Mouse (Mus musculus) kidney, adult 8-10 months (tissue): ENCODE data around the gene Sh3bgrl2.

ENCODE experiments used
- DNase-seq, 2 experiments: peaks; one replicate each; pipeline ENCODE4 v3.0.0; 2022

Gene Sh3bgrl2

DNA sequence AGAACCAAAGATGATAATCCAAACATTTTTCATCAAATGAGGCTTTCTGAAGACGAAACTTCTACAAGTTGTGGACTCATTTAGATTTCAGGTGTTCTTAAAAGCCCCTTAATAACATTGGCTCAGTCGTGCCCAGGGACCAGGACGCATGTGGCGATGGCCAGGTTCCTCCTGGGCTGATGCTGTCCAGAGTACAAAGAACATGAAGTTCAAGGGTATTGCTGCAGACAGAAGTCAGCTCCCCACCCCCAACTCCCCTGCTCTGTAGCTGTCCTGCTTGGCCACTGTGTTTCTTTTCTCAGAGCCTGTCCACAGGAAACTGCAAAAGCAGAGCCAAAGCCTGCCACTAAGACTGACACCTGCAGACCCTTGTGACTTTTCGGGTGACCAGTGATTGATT is 45.7 kb downstream of the Sh3bgrl2 start:
- no peak for DNase-seq

DNA sequence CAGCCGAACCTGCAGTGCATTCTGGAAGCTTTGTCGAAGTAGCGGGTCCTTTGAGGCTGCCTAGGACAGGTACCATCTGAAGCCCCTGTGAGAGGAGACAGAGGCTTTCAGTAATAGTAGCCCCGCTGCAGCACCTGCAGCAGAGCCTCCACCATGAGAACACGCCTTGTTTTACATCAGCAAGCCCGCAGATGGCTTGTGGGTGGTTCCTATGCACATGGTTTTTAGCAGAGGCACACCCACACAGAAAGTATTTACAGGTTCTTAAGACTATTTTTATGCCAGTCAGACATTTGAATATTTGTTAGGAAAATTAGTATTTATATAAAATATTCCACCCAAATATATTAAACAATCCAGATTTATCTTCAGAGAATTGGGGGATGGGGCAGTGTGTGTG is 48.0 kb downstream of the Sh3bgrl2 start:
- no peak for DNase-seq

DNA sequence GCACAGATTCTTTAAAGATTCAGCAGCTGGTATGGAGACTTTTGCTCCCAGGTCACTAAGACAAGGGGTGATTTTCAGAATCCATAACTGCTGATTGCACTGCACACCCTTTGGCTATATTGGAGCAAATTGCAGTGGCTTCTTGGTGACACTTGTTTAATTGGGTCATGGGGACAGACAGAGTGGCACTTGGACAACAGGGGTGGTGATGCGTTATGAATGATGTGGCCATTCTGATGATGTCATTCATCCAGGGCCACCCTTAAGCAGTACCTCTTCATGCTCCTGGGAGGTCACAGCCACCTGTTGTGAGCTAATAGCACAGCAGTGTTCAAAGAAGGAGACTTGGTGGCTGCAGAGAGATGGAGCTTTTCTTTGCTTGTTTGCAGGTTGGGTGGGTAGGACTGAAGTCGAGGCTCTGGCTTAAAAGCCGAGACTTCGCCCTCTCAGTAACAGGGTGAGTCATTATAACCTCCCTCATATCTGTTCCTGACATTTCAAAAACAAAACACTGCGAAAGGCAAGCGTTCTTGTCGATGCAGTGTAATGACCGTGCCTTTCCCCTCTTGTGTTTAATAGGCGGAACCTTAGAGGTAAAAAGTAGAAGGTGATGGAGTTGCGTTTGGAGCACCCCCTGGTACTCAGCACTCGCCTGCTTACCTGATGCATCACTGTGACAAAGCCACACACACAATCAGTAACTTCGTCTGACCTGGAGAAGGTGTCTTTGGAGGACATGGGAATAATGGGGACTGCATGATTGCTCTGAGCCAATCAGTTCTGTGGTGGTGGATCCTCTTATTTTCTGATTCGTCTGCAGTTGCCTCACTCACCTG is 48.7 kb downstream of the Sh3bgrl2 start:
- DNase-seq, result no peak

DNA sequence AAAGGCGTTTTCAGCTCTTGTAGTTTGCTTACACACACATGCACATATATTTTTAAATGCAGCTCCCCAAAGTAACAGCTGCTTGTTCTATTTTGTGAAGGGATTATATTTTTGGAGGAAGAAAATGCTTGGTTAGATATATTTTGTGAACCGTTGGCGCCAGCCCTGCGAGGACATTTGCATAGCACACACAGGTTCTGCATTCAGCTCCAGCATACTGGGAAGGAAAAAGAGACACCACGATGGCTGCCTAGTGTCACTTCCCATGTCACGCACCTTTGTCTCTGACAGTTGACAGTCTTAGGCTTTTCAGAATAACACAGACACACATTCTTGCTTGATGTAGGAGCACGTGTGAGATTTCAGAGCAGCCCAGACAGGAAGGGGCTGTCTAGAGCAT is 49.9 kb downstream of the Sh3bgrl2 start:
- no peak for DNase-seq

GRCm38 (mm10) chr9:83599505-83599904 is 51.4 kb downstream of the Sh3bgrl2 start:
- DNase-seq, result no peak

DNA sequence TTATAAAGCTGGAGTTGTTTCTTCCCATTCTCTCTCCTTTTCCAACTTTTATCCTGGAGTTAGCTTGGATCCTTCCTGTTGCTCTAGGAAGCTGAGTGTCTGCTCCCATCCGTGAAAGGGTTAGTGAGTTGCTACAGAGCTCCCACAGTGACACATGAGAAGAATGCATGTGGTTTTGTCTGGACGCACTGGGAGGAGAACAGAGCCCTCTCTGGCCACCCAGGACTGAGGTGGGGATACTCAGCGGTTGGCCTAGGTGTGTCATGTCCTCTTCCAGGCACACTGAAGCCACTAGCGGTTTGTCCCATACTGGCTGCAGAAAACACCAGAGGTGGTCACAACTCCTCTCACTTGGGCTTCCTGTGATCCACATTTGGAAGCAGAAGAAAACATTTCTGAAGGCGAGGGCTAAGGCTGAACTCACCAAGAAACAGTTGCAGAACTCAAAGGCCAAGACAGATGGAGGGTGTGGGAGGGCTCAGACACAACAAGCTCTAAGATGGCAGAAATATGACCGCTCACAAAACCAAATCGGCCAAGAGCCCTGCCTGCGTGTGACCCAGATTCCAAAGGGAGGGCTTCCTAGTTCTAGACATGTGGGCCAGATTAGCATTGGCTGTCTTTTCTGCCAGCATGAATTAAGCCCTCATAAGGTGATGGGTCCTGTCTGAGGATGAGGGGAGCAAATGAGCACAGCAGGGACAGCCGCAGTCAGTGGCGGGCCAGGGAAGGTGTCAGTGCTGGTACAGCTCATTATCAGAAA is 52.3 kb downstream of the Sh3bgrl2 start:
- no peak for DNase-seq

GRCm38 (mm10) chr9:83602176-83602770 is 54.1 kb downstream of the Sh3bgrl2 start:
- no peak for DNase-seq

- DNase-seq, result no peak
Measured at GRCm38 (mm10) chr9:83603159-83603558, 55.0 kb downstream of the Sh3bgrl2 start.

DNA sequence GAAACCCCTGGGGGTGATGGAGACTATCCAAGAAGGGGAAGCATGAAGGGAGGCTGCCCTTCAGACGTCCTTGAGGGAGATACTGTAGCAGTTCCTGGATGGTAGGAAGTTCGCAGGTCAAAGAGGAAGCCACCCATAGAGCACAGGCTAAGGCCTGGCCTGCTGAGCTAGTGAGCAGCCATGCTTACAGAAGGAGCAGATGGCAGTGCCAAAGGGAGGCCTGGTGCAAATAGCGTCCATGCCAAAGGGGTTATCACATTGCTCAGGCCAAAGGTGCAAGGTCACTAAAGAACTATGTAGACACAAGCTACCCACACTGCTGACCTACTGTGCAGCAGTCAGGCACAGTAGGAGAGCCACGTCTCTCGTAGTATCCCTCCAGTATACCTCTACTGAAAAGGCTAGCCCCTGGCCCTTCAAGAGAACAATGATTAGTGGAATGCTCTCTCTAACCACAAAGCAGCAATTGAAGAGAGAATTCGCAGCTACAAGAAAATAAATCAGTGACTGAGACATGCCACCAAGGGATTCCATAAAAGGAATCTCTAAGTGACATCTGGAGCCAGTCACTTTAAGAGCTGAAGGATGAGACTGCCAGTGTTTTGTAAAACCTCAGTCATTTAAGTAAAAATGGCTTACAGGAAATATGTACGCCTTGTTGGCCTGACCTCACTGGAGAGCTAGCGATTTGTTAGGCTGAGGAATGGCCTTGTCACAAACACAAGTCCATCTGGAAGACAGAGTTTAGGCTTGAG is 57.9 kb downstream of the Sh3bgrl2 start:
- DNase-seq, result no peak

DNA sequence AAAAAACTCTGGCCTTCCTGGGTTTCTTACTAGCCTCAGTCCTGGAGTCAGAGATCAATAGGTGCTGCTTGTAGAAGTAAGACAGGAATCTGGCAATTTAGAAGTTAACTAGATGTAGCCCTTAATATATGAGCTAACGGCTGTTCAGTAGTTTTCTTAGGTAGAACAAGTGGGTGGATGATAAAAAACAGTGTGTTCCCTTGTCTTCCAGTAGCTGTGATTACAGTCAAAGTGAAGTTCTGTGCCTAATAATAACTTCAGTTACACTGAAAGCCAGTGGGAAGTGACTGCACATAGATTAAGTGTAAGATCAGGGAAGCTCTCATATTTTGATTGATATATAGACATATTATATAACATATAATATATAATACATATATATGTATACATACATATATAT is 60.0 kb downstream of the Sh3bgrl2 start:
- no peak for DNase-seq

DNA sequence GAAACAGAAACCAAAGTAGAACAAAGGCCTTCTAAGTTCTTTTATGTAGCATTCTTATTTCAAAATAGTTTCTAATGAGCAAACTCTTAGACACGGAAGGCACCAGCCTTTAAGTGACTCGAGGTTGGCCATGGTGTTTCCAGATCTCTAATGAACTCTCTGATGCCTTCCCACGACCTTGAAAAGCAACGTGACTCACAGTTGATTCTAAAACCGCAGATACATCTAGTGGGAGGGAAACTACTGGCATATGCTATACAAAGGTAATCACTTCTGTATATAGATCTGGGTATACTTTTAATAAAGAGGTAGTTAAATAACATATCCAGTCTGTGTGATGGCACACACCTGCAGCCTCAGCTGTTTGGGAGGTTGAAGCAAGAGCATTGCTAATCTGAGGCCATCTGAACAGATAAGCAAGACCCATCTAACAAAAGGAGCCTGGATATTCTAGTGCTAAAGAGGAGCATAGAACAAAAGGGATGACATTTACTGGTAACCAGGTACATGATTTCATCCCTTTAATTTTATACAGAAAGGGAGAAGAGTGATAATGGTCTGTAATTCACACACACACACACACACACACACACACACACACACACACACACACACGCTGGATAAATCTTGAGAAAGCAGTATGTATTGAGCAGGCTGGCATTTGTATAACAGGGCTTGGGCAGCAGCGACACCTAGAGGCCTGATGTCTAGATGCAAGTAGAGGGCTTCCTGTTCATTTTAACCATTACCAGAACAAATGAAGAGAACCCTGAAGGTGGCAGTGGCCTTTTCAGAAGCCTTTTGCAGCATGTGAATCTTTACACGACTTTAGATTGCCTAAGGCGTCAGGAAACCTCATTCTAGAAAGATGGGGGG is 61.5 kb downstream of the Sh3bgrl2 start:
- peak; percentile 54 to 80 for DNase-seq

- DNase-seq, result no peak
Measured at GRCm38 (mm10) chr9:83615912-83616585, 67.9 kb downstream of the Sh3bgrl2 start.

- DNase-seq, result no peak
Measured at GRCm38 (mm10) chr9:83616586-83617081, 68.5 kb downstream of the Sh3bgrl2 start.

GRCm38 (mm10) chr9:83623455-83623854 is 75.3 kb downstream of the Sh3bgrl2 start:
- no peak for DNase-seq

GRCm38 (mm10) chr9:83624193-83624592 is 76.1 kb downstream of the Sh3bgrl2 start:
- no peak for DNase-seq

DNA sequence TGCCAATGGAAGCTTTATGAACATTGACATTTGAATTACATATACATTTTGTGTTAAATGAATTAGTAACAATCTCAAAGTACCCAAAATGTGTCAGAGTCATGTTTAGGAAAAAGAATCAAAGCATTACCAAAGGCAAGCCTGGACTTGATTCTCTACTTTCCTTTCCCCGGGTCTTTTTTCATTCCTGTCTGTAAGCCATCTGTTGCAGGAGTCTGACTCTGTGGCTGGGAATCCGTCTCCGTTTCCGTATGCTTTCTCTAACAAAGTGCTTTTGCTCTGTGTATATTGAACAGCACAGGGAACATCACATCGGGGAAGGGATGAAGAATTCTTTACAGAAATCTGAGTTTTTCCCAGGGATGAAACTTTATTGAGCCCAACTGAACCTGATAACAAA is 77.0 kb downstream of the Sh3bgrl2 start:
- DNase-seq, result no peak

DNA sequence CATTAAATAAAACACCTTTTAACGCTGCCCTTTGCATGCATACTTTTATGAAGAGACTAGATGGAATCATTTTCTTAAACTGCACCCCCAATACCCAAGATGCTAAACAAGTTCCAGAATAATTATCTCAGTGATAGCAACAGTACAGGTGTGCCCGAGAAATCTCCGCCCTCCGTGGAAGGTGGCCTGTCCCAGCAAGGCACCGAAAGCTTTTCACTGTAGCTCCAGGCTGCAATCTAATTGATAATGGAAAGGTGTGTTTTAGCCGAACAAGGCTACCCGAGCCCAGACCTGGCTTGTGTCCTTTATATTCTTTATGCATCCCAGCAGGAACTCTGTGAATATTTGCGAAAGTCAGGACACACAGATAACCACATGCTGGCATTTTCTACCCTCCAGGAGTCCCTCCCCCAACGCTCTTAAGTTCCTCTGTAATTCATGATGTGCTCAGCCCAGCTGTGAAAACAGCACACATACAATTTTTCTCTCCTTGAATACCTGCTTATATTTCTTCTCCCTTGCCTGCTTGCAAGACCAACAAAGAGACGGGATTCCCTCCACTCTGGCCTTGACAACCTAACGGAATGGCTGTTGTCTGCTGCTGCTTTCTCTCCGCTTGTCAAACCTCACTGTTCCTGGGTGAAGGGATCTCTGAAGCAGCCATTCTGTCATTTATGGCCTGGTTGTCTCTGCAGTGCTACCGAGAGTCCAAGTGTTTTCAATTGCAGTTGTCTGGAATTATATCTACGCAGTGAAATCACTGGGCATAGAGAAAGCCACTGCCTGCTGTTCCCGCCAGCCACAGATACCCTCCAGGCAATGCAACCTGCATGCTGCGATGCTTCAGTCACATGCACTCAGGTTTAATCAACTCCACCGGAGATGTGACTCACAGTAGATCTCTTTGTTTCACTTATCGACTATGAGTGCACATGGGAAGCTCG is 80.8 kb downstream of the Sh3bgrl2 start:
- no peak for DNase-seq

DNA sequence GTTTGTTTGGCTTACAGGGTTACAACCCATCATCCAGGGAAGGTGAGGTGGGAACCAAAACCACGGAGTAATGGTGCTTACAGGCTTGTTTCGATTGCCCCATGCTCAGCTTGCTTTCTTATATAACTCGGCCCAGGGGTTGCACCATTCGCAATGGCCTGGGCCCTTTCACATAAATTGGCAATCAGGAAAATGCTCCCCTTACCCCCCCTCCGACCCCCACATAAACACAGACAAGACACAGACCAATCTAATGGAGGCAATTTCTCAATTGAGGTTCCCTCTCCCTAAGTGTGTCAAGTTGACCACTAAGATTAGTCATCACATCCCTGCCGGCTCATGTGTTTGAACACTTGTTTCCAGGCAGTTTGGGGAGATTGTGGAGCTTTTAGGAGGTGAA is 82.2 kb downstream of the Sh3bgrl2 start:
- DNase-seq, result no peak

GRCm38 (mm10) chr9:83631920-83632319 is 83.8 kb downstream of the Sh3bgrl2 start:
- DNase-seq, result no peak

- no peak for DNase-seq
Measured at GRCm38 (mm10) chr9:83634703-83635102, 86.6 kb downstream of the Sh3bgrl2 start.
